Mouse (Mus musculus): ENCODE measurements at regions not wholly inside any gene's neighbourhood (a gene's known extent, or its start where the extent isn't known, plus 50 kb on each side); places are given as distances from the start of the nearest gene placed in this dataset.
"Not testable (repeated sequence)": the region's sequence is repeated elsewhere in the genome, so short reads cannot be mapped to it uniquely, and the experiment has no call there.

GRCm38 (mm10) chr10:117568472-117569300, 60.6 kb upstream of the Cpm start:
- no peak for ATAC-seq (ENCODE audit: extremely low read depth, insufficient number of reproducible peaks, low FRiP score, poor library complexity, severe bottlenecking)

DNA sequence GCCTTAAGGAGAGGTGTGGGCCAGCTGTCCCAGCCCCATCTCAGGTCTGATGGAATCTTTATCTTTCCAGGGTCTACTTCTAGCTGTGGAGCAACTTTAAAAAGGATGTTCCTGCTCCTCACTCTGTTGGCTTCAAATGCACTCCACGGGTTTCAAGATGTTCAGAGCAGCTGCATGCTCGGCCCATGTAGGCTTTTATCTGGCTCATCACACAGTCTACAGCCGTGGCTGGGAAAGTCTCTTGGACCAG, 61.2 kb upstream of the Cpm start:
- ATAC-seq (ENCODE audit: extremely low read depth, insufficient number of reproducible peaks, low FRiP score, poor library complexity, severe bottlenecking) = no peak

GRCm38 (mm10) chr10:117567379-117568137, 61.7 kb upstream of the Cpm start:
- no peak for ATAC-seq (ENCODE audit: extremely low read depth, insufficient number of reproducible peaks, low FRiP score, poor library complexity, severe bottlenecking)

DNA sequence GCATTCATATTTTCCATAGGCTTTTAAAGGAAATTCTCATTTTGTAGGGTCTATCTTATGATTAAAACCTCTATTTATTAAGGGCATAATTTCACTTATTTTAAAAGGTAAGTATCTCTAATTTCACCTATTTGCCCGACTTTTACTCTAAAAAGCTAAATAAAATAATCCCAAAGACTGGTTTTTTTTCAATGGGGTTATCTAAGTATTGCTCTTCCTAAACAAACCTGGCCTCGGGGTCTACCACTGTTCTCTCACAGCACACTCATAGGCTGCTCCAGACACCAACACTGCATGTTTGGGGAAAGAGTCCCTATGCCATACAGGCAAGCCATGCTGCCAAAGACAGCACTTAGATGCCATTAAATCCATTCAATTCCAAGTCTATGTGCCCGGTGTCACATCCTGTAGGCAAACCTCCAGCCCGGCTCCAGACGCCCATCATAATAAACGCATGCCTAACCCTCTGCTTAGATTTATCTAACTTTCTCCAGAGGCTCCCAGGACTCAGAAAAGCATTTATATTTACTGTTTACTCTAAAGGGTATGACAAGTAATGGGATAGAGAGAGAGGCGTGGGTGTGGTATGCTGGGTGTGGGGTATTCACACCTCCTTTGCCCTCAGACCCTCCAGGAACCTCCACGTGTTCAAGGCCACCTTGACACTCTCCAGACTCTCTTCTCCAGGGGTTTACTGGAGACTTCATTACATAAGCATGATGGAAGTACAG, 62.5 kb upstream of the Cpm start:
- no peak for ATAC-seq (ENCODE audit: extremely low read depth, insufficient number of reproducible peaks, low FRiP score, poor library complexity, severe bottlenecking)

GRCm38 (mm10) chr10:117566204-117566603, 63.1 kb upstream of the Cpm start:
- no peak for ATAC-seq (ENCODE audit: extremely low read depth, insufficient number of reproducible peaks, low FRiP score, poor library complexity, severe bottlenecking)

- ATAC-seq (ENCODE audit: extremely low read depth, insufficient number of reproducible peaks, low FRiP score, poor library complexity, severe bottlenecking) = no peak
Measured at GRCm38 (mm10) chr10:117565529-117566086, 63.7 kb upstream of the Cpm start.

- ATAC-seq (ENCODE audit: extremely low read depth, insufficient number of reproducible peaks, low FRiP score, poor library complexity, severe bottlenecking) = no peak
Measured at GRCm38 (mm10) chr10:117565110-117565509, 64.2 kb upstream of the Cpm start.

DNA sequence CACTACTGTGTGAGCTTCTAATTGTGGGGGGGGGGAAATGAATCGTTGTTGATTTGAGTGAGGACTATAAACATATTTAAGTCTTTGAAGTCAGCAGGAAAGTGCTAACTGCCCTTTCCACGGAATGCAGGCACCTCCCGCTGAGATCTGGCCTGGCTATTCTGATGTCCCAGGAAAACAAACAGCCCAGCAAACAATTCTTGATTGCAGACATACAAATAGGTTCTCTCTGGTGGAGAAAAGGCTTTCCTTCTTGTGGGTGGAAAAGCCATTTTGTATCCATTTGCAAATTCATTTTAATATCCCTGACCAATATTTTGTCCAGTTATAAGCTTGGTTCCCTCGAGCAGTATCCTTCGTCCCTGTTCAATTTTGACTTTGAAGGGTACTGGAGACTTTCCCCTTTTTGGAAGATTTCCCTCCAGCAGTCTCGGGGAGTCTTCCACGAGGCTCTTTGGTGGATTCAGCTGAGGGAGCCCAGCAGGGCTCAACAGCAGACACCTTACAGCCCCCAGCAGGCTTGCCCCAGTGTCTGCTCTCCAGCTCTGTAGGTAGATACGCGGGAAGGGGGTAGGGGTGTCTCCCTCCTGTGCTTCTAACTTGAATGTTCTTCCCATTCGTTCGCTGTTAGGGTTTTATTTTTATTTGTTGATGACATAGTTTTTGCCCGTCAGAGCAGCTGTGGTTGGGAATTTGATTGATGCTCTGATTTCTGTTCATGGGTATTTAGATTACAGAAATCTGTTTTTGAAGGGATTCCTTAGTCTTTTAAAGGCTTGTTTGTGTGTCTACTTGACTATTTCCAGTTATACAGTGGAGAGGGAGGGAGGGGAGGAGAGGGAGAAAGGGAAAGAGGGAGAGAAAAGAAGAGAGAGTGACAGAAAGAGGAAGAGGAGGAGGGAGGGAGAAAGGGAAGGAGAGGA, 64.9 kb upstream of the Cpm start:
- no peak for ATAC-seq (ENCODE audit: extremely low read depth, insufficient number of reproducible peaks, low FRiP score, poor library complexity, severe bottlenecking)

- no peak for ATAC-seq (ENCODE audit: extremely low read depth, insufficient number of reproducible peaks, low FRiP score, poor library complexity, severe bottlenecking)
Measured at GRCm38 (mm10) chr10:117563429-117564117, 65.7 kb upstream of the Cpm start.

- not testable (repeated sequence) for ATAC-seq (ENCODE audit: extremely low read depth, insufficient number of reproducible peaks, low FRiP score, poor library complexity, severe bottlenecking)
Measured at GRCm38 (mm10) chr10:117562850-117563248, 66.5 kb upstream of the Cpm start.

DNA sequence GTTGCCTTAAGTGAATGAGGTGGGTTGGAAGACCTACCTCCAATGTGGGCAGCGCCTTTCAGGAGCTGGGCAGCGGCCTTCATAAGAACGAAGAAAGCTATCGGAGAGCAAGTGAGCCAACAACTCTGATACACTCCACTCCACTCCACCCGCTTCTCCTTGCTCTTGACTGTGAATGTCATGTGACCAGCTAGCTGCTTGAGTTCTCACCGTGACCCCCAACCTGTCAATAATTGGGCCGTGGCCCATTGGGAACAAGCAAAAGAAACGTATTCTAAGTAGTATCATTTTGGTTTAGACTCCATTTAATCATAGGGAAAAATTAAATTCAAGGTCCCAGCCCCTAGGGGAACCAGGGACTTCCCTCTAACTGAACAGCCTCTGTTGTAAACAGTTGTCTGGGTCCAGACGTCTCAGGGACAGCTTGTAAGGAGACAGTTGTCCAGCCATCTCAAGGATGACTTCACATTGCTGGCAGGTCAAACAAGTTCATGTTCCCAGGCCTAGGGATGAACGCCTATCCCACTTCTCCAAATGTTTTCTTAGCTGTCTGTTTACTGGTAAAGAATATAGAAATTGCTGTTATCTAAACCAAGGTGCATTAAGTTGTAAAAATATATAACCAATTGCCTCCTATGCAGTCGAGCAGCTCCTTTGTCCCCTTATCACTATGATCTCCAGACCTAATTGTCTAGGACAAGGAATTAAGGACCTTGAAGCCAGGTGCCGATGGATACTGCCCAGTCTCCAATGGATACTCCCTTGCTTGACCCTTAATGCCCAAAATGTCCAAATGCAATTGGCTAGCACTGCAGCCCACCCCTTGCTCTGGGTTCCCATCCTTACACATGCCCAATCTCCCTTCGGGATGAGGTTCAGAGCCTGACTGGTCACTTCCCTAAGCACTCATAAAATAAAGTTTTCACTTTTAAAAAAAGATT, 67.1 kb upstream of the Cpm start:
- no peak for ATAC-seq (ENCODE audit: extremely low read depth, insufficient number of reproducible peaks, low FRiP score, poor library complexity, severe bottlenecking)

DNA sequence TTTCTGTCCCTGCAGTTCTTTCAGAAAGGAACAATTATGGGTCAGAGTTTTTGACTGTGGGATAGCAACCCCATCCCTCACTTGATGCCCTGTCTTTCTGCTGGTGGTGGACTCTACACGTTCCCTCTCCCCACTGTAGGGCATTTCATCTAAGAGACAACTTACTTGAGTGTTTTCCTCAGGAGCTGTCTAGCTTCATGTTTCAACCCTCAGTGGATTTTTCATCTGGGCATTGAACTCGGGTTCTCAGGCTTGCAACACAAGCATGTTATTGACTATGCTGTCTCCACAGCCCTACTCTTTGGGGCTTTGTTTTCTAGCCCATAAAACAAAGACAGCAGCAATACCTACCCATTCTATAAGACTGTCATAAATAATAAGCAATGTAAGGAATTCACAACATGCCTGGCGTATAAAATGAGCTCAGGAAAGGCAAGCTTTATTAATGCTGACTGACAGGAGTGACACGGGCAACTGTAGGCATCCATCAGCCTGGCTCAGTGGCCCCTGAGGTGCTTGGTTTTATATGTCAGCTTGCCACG, 68.0 kb upstream of the Cpm start:
- ATAC-seq (ENCODE audit: extremely low read depth, insufficient number of reproducible peaks, low FRiP score, poor library complexity, severe bottlenecking) = no peak

DNA sequence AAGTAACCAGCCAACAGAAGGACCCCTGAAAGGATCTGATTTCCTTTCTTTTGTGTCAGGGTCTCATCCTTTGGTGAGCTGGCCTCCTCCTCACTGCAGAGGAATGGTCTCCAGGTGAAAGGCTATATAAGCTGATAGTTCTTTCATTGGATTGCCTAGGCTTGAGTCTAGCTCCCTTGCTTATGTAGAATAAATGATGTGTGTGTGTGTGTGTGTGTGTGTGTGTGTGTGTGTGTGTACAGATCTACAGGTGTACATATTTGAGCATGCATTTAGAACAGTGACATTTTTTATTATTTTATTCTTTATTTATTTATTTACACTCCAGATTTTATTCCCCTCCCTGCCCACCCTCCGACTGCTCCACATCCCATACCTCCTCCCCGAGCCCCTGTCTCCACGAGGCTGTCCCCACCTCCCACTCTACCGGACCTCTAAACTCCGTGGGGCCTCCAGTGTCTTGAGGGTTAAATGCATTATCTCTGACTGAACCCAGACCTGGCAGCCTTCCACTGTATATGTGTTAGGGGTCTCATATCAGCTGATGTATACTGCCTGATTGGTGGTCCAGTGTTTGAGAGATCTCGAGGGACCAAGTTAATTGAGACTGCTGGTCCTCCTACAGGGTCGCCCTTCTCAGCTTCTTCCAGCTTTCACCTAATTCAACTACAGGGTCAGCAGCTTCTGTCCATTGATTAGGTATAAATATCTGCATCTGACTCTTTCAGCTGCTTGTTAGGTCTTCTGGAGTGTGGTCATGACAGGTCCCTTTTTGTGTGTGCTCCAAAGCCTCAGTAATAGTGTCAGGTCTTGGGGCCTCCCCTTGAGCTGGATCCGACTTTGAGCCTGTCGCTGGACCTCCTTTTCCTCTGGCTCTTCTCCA, 68.7 kb upstream of the Cpm start:
- no peak for ATAC-seq (ENCODE audit: extremely low read depth, insufficient number of reproducible peaks, low FRiP score, poor library complexity, severe bottlenecking)

DNA sequence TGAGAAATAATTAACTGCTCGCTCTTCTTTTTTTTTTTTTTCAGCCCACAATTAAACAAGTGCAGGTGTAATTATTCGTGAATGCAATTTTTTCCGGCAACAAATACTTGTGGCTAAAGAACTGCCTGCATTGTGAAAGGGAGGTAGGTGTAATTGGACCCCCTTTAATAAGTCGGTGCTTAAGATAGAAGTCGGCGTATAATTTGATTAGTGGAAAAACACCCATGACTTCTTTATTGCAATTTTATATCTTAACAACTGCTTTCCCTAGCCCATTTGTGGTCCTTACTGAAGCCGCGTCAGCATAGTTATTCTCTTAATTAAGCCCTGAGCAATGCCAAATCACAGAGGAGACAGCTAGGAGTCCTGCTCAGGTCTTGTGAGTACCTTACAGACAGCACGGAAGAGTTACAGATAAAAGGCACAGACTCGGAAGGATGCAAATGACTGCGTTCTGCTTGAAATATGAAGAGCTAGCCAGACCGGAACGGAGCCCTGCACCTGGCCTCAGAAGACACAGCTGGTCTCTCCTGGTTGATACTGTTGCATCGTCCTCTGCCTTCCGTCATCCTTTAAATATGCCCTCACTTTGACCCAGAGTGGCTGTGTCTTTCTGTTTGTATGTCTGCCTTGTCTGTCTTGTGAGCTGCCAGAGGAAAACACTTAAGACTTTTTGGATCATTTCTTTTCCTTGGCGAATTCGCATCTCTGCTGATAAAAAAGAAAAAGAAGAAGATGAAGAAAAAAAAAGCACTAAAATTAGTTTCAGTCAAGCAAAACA, 69.5 kb upstream of the Cpm start:
- peak; percentile 91 for ATAC-seq (ENCODE audit: extremely low read depth, insufficient number of reproducible peaks, low FRiP score, poor library complexity, severe bottlenecking)

DNA sequence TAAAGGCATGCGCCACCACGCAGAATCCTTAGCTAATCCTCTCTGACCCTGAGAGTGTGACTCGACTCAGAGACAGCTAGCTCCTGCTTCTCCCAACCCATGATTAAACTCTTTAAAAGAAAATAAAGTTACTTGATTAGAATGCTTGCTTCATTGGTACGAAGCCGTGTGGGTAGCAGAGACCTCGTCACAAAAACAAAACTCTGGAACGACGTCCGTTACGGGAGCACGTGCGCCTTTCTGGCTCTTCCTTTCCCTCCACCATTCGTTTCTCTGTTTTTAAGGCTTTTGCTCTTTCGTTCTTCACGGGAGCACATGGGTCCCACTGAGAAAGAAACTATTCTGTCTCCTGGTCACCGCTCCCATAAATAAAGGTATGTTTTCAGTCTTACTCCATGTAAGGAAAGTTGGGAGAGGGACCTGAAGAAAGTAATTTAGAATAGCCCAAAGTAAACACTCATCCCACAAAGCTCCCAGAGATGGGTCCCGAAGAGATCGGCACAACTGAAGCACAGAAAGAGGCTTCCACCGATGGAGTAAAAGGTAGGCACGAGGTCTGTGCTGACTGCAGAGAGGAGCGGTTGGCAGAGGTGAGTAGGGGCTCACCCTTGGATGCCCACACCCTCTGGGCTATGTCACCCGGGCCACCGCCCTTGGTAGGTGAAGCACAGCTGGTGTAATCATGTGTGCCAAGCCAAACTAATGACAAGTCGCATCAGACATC, 70.2 kb upstream of the Cpm start:
- peak; percentile 42; the same call in 1 of the 2 replicates for ATAC-seq (ENCODE audit: extremely low read depth, insufficient number of reproducible peaks, low FRiP score, poor library complexity, severe bottlenecking)
